Mouse (Mus musculus): Measurements from ENCODE around the gene Tedc2. TPM values are rescaled to one million over a fixed set of nuclear protein-coding genes. Genes with fewer than 3 reads are reported as not detected.

Tedc2 gene
- polyA plus RNA-seq, 1 experiment from 2014 or later: 11.9 TPM

Small RNA genes within 50 kb of the gene (microRNA-seq; reads per million reads assigned to microRNA genes)
- gene Mir5134: 1.0 reads per million
- gene Mir6965: not detected

Other genes starting within 250 kb of the Tedc2 start
- not detected in 2 replicates for gene Prss30, start 240.3 kb downstream of the Tedc2 start, polyA plus RNA-seq (2015; fragmentation: Nextera tagmentation; extraction: Ambion mirVana)
- not detected in 2 replicates for gene Prss22, start 222.8 kb downstream of the Tedc2 start, polyA plus RNA-seq (2015; fragmentation: Nextera tagmentation; extraction: Ambion mirVana)
- 0.21 TPM in 1 of 2 replicates, not detected in the other for gene Prss27, start 182.7 kb downstream of the Tedc2 start, polyA plus RNA-seq (2015; fragmentation: Nextera tagmentation; extraction: Ambion mirVana)
- gene Kctd5, start 147.4 kb downstream of the Tedc2 start, polyA plus RNA-seq (2015; fragmentation: Nextera tagmentation; extraction: Ambion mirVana): 82.6 and 85.4 TPM in 2 replicates
- 54.0 and 63.8 TPM in 2 replicates for gene Pdpk1, start 69.9 kb downstream of the Tedc2 start, polyA plus RNA-seq (2015; fragmentation: Nextera tagmentation; extraction: Ambion mirVana)
- 30.4 and 37.4 TPM in 2 replicates for gene Amdhd2, start 57.1 kb downstream of the Tedc2 start, polyA plus RNA-seq (2015; fragmentation: Nextera tagmentation; extraction: Ambion mirVana)
- 947 and 1,089 TPM in 2 replicates for gene Atp6v0c, start 51.1 kb downstream of the Tedc2 start, polyA plus RNA-seq (2015; fragmentation: Nextera tagmentation; extraction: Ambion mirVana)
- 17.8 and 22.0 TPM in 2 replicates for gene Tbc1d24, start 15.3 kb downstream of the Tedc2 start, polyA plus RNA-seq (2015; fragmentation: Nextera tagmentation; extraction: Ambion mirVana)
- 5.9 TPM in 2 replicates for gene Ntn3, start 11.3 kb downstream of the Tedc2 start, polyA plus RNA-seq (2015; fragmentation: Nextera tagmentation; extraction: Ambion mirVana)
- gene Ccnf, start 30.6 kb upstream of the Tedc2 start, polyA plus RNA-seq (2015; fragmentation: Nextera tagmentation; extraction: Ambion mirVana): 14.5 and 20.9 TPM in 2 replicates
- gene Abca17, start 130.2 kb upstream of the Tedc2 start, polyA plus RNA-seq (2015; fragmentation: Nextera tagmentation; extraction: Ambion mirVana): 0.31 and 0.44 TPM in 2 replicates
- gene Abca3, start 131.1 kb upstream of the Tedc2 start, polyA plus RNA-seq (2015; fragmentation: Nextera tagmentation; extraction: Ambion mirVana): 23.9 and 24.7 TPM in 2 replicates
- gene Rnps1, start 193.7 kb upstream of the Tedc2 start, polyA plus RNA-seq (2015; fragmentation: Nextera tagmentation; extraction: Ambion mirVana): 307 and 315 TPM in 2 replicates
- gene Eci1, start 205.8 kb upstream of the Tedc2 start, polyA plus RNA-seq (2015; fragmentation: Nextera tagmentation; extraction: Ambion mirVana): 57.6 and 61.2 TPM in 2 replicates
- gene Dnase1l2, start 222.3 kb upstream of the Tedc2 start, polyA plus RNA-seq (2015; fragmentation: Nextera tagmentation; extraction: Ambion mirVana): 5.5 and 6.5 TPM in 2 replicates
- 39.7 and 41.6 TPM in 2 replicates for gene E4f1, start 249.5 kb upstream of the Tedc2 start, polyA plus RNA-seq (2015; fragmentation: Nextera tagmentation; extraction: Ambion mirVana)
- 54.9 and 57.4 TPM in 2 replicates for gene Pgp, start 249.5 kb upstream of the Tedc2 start, polyA plus RNA-seq (2015; fragmentation: Nextera tagmentation; extraction: Ambion mirVana)

Measured in neural tube, embryonic 13.5 days (tissue).